Mouse (Mus musculus) embryonic fibroblast, embryonic 13.5 days (primary cell): Measurements from ENCODE around the gene Spsb4. TPM values are rescaled to one million over a fixed set of nuclear protein-coding genes. Genes with fewer than 3 reads are reported as not detected.

ENCODE experiments used
- H3K27ac ChIP-seq: 2 replicates; pipeline ENCODE4 v1.5.1; 2012; ENCODE audit warnings: low read length, control low read depth, inconsistent platforms; ENCODE audit not compliant: insufficient read depth
- H3K4me1 ChIP-seq: 2 replicates; pipeline ENCODE4 v1.6.1; 2011; ENCODE audit warnings: low read length; ENCODE audit not compliant: control insufficient read depth, insufficient read depth
- H3K4me3 ChIP-seq: 2 replicates; pipeline ENCODE4 v1.5.1; 2011; ENCODE audit warnings: mild to moderate bottlenecking, control low read depth, low read length; ENCODE audit not compliant: insufficient read depth
- CTCF ChIP-seq: IDR thresholded peaks from 2 replicates; pipeline ENCODE4 v1.5.1; 2011; ENCODE audit warnings: mild to moderate bottlenecking, control low read depth, low read length, moderate library complexity, borderline replicate concordance; ENCODE audit not compliant: insufficient read depth
- POLR2A ChIP-seq: IDR thresholded peaks from 2 replicates; pipeline ENCODE4 v1.6.1; 2011; ENCODE audit warnings: low read depth, mild to moderate bottlenecking, control low read depth, low read length, moderate library complexity
- polyA plus RNA-seq: library from polyadenylated mRNA; stranded (reverse); fragments of >200 nt; gene quantifications from 2 replicates; pipeline ENCODE4 v1.2.4, GENCODE M21; 2011; ENCODE audit warnings: low read depth; ENCODE audit not compliant: missing spikeins, insufficient read length

The Spsb4 gene
- polyA plus RNA-seq, 1 experiment, result 1.8 TPM

GRCm38 (mm10) chr9:96916076-96916475 is 102.6 kb downstream of the Spsb4 start:
- H3K4me3 ChIP-seq, result no peak overlapping the region
- H3K27ac ChIP-seq, result no peak overlapping the region
- no peak for TF ChIP-seq POLR2A
- no peak for TF ChIP-seq CTCF
- no peaks in the 10 kb centered on the region for H3K4me1 ChIP-seq

GRCm38 (mm10) chr9:96914851-96915250 is 103.8 kb downstream of the Spsb4 start:
- TF ChIP-seq CTCF (no peak), POLR2A (no peak)
- no peaks in the 10 kb centered on the region for H3K4me1 ChIP-seq
- no peak overlapping the region for H3K27ac ChIP-seq
- H3K4me3 ChIP-seq, result no peak overlapping the region

GRCm38 (mm10) chr9:96914005-96914404 is 104.6 kb downstream of the Spsb4 start:
- TF ChIP-seq CTCF (no peak), POLR2A (no peak)
- Histone ChIP-seq H3K4me1 (no peaks in the 10 kb centered on the region), H3K27ac (no peak overlapping the region), H3K4me3 (no peak overlapping the region)

- no peak overlapping the region for H3K27ac ChIP-seq
- H3K4me1 ChIP-seq, result no peaks in the 10 kb centered on the region
- H3K4me3 ChIP-seq, result no peak overlapping the region
- TF ChIP-seq CTCF (no peak), POLR2A (no peak)
Observed at GRCm38 (mm10) chr9:96909503-96909902, 109.1 kb downstream of the Spsb4 start.

GRCm38 (mm10) chr9:96908737-96909136 is 109.9 kb downstream of the Spsb4 start:
- Histone ChIP-seq H3K27ac (no peak overlapping the region), H3K4me3 (no peak overlapping the region), H3K4me1 (no peaks in the 10 kb centered on the region)
- TF ChIP-seq CTCF, result no peak
- no peak for TF ChIP-seq POLR2A

GRCm38 (mm10) chr9:96904360-96905355 is 114.0 kb downstream of the Spsb4 start:
- no peak overlapping the region for H3K4me3 ChIP-seq
- H3K27ac ChIP-seq, result no peak overlapping the region
- TF ChIP-seq POLR2A, result no peak
- TF ChIP-seq CTCF, result no peak
- H3K4me1 ChIP-seq, result no peaks in the 10 kb centered on the region

- no peak for TF ChIP-seq POLR2A
- TF ChIP-seq CTCF, result no peak
- no peak overlapping the region for H3K4me3 ChIP-seq
- H3K4me1 ChIP-seq, result no peaks in the 10 kb centered on the region; the same call in 1 of the 2 replicates
- H3K27ac ChIP-seq, result no peak overlapping the region
Observed at GRCm38 (mm10) chr9:96899717-96900116, 118.9 kb downstream of the Spsb4 start.

GRCm38 (mm10) chr9:96899004-96899403 is 119.6 kb downstream of the Spsb4 start:
- Histone ChIP-seq H3K27ac (no peak overlapping the region), H3K4me1 (no peaks in the 10 kb centered on the region; the same call in 1 of the 2 replicates), H3K4me3 (no peak overlapping the region)
- TF ChIP-seq POLR2A, result no peak
- no peak for TF ChIP-seq CTCF

- Histone ChIP-seq H3K4me3 (no peak overlapping the region), H3K27ac (no peak overlapping the region)
- TF ChIP-seq POLR2A, result no peak
- no peak for TF ChIP-seq CTCF
Observed at GRCm38 (mm10) chr9:96896690-96897089, 122.0 kb downstream of the Spsb4 start.

GRCm38 (mm10) chr9:96893582-96893981 is 125.1 kb downstream of the Spsb4 start:
- H3K27ac ChIP-seq, result peak overlapping the region; percentile 50; the same call in 1 of the 2 replicates

More at GRCm38 (mm10) chr9:96896690-96897089, 122.0 kb downstream of the Spsb4 start:
- H3K4me1 ChIP-seq, result no peaks in the 10 kb centered on the region; the same call in 1 of the 2 replicates

More at GRCm38 (mm10) chr9:96893582-96893981, 125.1 kb downstream of the Spsb4 start:
- no peak overlapping the region for H3K4me3 ChIP-seq
- no peak for TF ChIP-seq CTCF
- TF ChIP-seq POLR2A, result no peak
- H3K4me1 ChIP-seq, result no peaks in the 10 kb centered on the region; the same call in 1 of the 2 replicates

Other genes with a start within 250 kb of the Spsb4 start
- gene Pxylp1, start 126.2 kb downstream of the Spsb4 start, polyA plus RNA-seq, result 19.5 and 31.4 TPM in 2 replicates
- 106 and 132 TPM in 2 replicates for gene Slc25a36, start 92.3 kb upstream of the Spsb4 start, polyA plus RNA-seq